Mouse (Mus musculus) cerebral cortex, adult 2 months (tissue): Measurements from ENCODE around the gene Rnaseh2b.

Source experiments
- WGBS: fragments of 180-500 bp; shearing (Covaris S2); methylation state at CpG from one replicate; pipeline ENCODE4 v1.1.7; 2018; 5-methylcytosine and 5-hydroxymethylcytosine counted together

Gene Rnaseh2b

GRCm38 (mm10) chr14:62361263-62361980, 69.0 kb downstream of the Rnaseh2b start:
- 92% methylated on average over 8 of the region's 8 CpGs for WGBS

GRCm38 (mm10) chr14:62363774-62364173, 71.4 kb downstream of the Rnaseh2b start:
- 92% methylated on average over 2 of the region's 2 CpGs for WGBS

GRCm38 (mm10) chr14:62370819-62371218, 78.4 kb downstream of the Rnaseh2b start:
- 78% methylated on average over 6 of the region's 6 CpGs for WGBS

- WGBS = 75% methylated on average over 10 of the region's 10 CpGs
Observed at GRCm38 (mm10) chr14:62374001-62374400, 81.6 kb downstream of the Rnaseh2b start.

GRCm38 (mm10) chr14:62376115-62376514, 83.7 kb downstream of the Rnaseh2b start:
- 68% methylated on average over 2 of the region's 2 CpGs for WGBS

GRCm38 (mm10) chr14:62379391-62379790, 87.0 kb downstream of the Rnaseh2b start:
- WGBS = 84% methylated on average over 2 of the region's 2 CpGs

GRCm38 (mm10) chr14:62380606-62381005, 88.2 kb downstream of the Rnaseh2b start:
- 51% methylated on average over 6 of the region's 6 CpGs for WGBS

- 83% methylated on average over 3 of the region's 3 CpGs for WGBS
Observed at GRCm38 (mm10) chr14:62383109-62383508, 90.7 kb downstream of the Rnaseh2b start.

GRCm38 (mm10) chr14:62383786-62384299, 91.5 kb downstream of the Rnaseh2b start:
- WGBS = 97% methylated on average over 3 of the region's 3 CpGs

GRCm38 (mm10) chr14:62389064-62389728, 96.8 kb downstream of the Rnaseh2b start:
- 19% methylated on average over 6 of the region's 6 CpGs for WGBS

GRCm38 (mm10) chr14:62389729-62390536, 97.5 kb downstream of the Rnaseh2b start:
- WGBS = 41% methylated on average over 9 of the region's 9 CpGs

- 86% methylated on average over 4 of the region's 4 CpGs for WGBS
Observed at GRCm38 (mm10) chr14:62392754-62393153, 100.4 kb downstream of the Rnaseh2b start.

- WGBS = 84% methylated on average over 2 of the region's 2 CpGs
Observed at GRCm38 (mm10) chr14:62395346-62395745, 103.0 kb downstream of the Rnaseh2b start.

- WGBS = 60% methylated on average over 7 of the region's 7 CpGs
Observed at GRCm38 (mm10) chr14:62416007-62416741, 123.8 kb downstream of the Rnaseh2b start.

- WGBS = 41% methylated on average over 1 of the region's 1 CpGs
Observed at GRCm38 (mm10) chr14:62416742-62417134, 124.3 kb downstream of the Rnaseh2b start.

GRCm38 (mm10) chr14:62417501-62417900, 125.1 kb downstream of the Rnaseh2b start:
- WGBS = 51% methylated on average over 3 of the region's 3 CpGs

- WGBS = 62% methylated on average over 4 of the region's 4 CpGs
Observed at GRCm38 (mm10) chr14:62422265-62422664, 129.9 kb downstream of the Rnaseh2b start.
